Mouse (Mus musculus): ENCODE measurements around the gene Nrip1. TPM values are rescaled to one million over a fixed set of nuclear protein-coding genes. Genes with fewer than 3 reads are reported as not detected.

The Nrip1 gene
- total RNA-seq, 1 experiment = 11.8 TPM

GRCm38 (mm10) chr16:76332127-76332526 is 41.5 kb downstream of the Nrip1 start:
- in situ Hi-C loops (cut with MboI; ENCODE audit: low sequenced_read_pairs in 2 of 2, unreplicated experiment in 2 of 2) = no loop called here
- TF ChIP-seq HCFC1 (IDR thresholded peaks at IDR 0.05; ENCODE audit: borderline replicate concordance, insufficient read depth, low read length) = no peak
- TF ChIP-seq ZNF384 (IDR thresholded peaks at IDR 0.05; ENCODE audit: low read depth, low read length) = no peak
- TF ChIP-seq CHD2 (IDR thresholded peaks at IDR 0.05; ENCODE audit: low read depth, low read length) = no peak
- H3K4me1 ChIP-seq (ENCODE audit: control insufficient read depth in 2 of 2, insufficient read depth in 2 of 2, low read length in 2 of 2, poor library complexity in 1 of 2) = no peaks in the 10 kb centered on the region
- no peak overlapping the region for H3K27ac ChIP-seq (ENCODE audit: insufficient read depth, low read depth, low read length, poor library complexity, severe bottlenecking)
- H3K9ac ChIP-seq (ENCODE audit: insufficient read depth, low read depth, low read length, poor library complexity, severe bottlenecking) = no peak overlapping the region
- no peak for DNase-seq (ENCODE audit: low read depth, low spot score)
- H3K4me3 ChIP-seq (ENCODE audit: insufficient read depth in 1 of 2, low read depth in 1 of 2, low read length in 2 of 2, poor library complexity in 1 of 2, severe bottlenecking in 1 of 2) = no peak overlapping the region
- no peaks in the 10 kb centered on the region for H3K9me3 ChIP-seq (ENCODE audit: control insufficient read depth, insufficient read depth, low read depth, low read length)
- no peaks in the 10 kb centered on the region for H3K36me3 ChIP-seq (ENCODE audit: control insufficient read depth, insufficient read depth, low read length, poor library complexity, severe bottlenecking)

GRCm38 (mm10) chr16:76331231-76331630 is 42.4 kb downstream of the Nrip1 start:
- H3K9ac ChIP-seq (ENCODE audit: insufficient read depth, low read depth, low read length, poor library complexity, severe bottlenecking) = no peak overlapping the region
- in situ Hi-C loops (cut with MboI; ENCODE audit: low sequenced_read_pairs in 2 of 2, unreplicated experiment in 2 of 2) = no loop called here
- H3K36me3 ChIP-seq (ENCODE audit: control insufficient read depth, insufficient read depth, low read length, poor library complexity, severe bottlenecking) = no peaks in the 10 kb centered on the region
- TF ChIP-seq CHD2 (IDR thresholded peaks at IDR 0.05; ENCODE audit: low read depth, low read length) = no peak
- TF ChIP-seq ZNF384 (IDR thresholded peaks at IDR 0.05; ENCODE audit: low read depth, low read length) = no peak
- TF ChIP-seq ZC3H11A (IDR thresholded peaks at IDR 0.05; ENCODE audit: borderline replicate concordance, low read depth, low read length) = no peak
- no peak for TF ChIP-seq HCFC1 (IDR thresholded peaks at IDR 0.05; ENCODE audit: borderline replicate concordance, insufficient read depth, low read length)
- TF ChIP-seq MAFK (IDR thresholded peaks at IDR 0.05; ENCODE audit: insufficient read depth, low read depth, low read length) = no peak
- no peak overlapping the region for H3K4me3 ChIP-seq (ENCODE audit: insufficient read depth in 1 of 2, low read depth in 1 of 2, low read length in 2 of 2, poor library complexity in 1 of 2, severe bottlenecking in 1 of 2)
- DNase-seq (ENCODE audit: low read depth, low spot score) = no peak
- no peaks in the 10 kb centered on the region; a peak in 1 of 4 replicates for H3K4me1 ChIP-seq (ENCODE audit: control insufficient read depth in 2 of 2, insufficient read depth in 2 of 2, low read length in 2 of 2, poor library complexity in 1 of 2)
- no peak overlapping the region for H3K27ac ChIP-seq (ENCODE audit: insufficient read depth, low read depth, low read length, poor library complexity, severe bottlenecking)
- H3K9me3 ChIP-seq (ENCODE audit: control insufficient read depth, insufficient read depth, low read depth, low read length) = no peaks in the 10 kb centered on the region

- Histone ChIP-seq H3K9me3 (ENCODE audit: control insufficient read depth, insufficient read depth, low read depth, low read length) (no peaks in the 10 kb centered on the region), H3K9ac (ENCODE audit: insufficient read depth, low read depth, low read length, poor library complexity, severe bottlenecking) (no peak overlapping the region), H3K4me1 (ENCODE audit: control insufficient read depth in 2 of 2, insufficient read depth in 2 of 2, low read length in 2 of 2, poor library complexity in 1 of 2) (peaks cover 4 to 10% of the 10 kb centered on the region in 2 experiments; a peak in 3 of 4 replicates), H3K4me3 (ENCODE audit: insufficient read depth in 1 of 2, low read depth in 1 of 2, low read length in 2 of 2, poor library complexity in 1 of 2, severe bottlenecking in 1 of 2) (no peak overlapping the region), H3K27ac (ENCODE audit: insufficient read depth, low read depth, low read length, poor library complexity, severe bottlenecking) (no peak overlapping the region), H3K36me3 (ENCODE audit: control insufficient read depth, insufficient read depth, low read length, poor library complexity, severe bottlenecking) (no peaks in the 10 kb centered on the region; the same call in 1 of the 2 replicates)
- no peak for TF ChIP-seq HCFC1 (IDR thresholded peaks at IDR 0.05; ENCODE audit: borderline replicate concordance, insufficient read depth, low read length)
- no peak for TF ChIP-seq MAFK (IDR thresholded peaks at IDR 0.05; ENCODE audit: insufficient read depth, low read depth, low read length)
- TF ChIP-seq CHD2 (IDR thresholded peaks at IDR 0.05; ENCODE audit: low read depth, low read length) = no peak
- TF ChIP-seq ZC3H11A (IDR thresholded peaks at IDR 0.05; ENCODE audit: borderline replicate concordance, low read depth, low read length) = no peak
- TF ChIP-seq ZNF384 (IDR thresholded peaks at IDR 0.05; ENCODE audit: low read depth, low read length) = no peak
- DNase-seq (ENCODE audit: low read depth, low spot score) = no peak
- in situ Hi-C loops (cut with MboI; ENCODE audit: low sequenced_read_pairs in 2 of 2, unreplicated experiment in 2 of 2) = no loop called here
Measured at GRCm38 (mm10) chr16:76325315-76325710, 48.3 kb downstream of the Nrip1 start.

GRCm38 (mm10) chr16:76324411-76325314 is 49.0 kb downstream of the Nrip1 start:
- no peak overlapping the region for H3K27ac ChIP-seq (ENCODE audit: insufficient read depth, low read depth, low read length, poor library complexity, severe bottlenecking)
- H3K4me1 ChIP-seq (ENCODE audit: control insufficient read depth in 2 of 2, insufficient read depth in 2 of 2, low read length in 2 of 2, poor library complexity in 1 of 2) = peaks cover 6 to 13% of the 10 kb centered on the region in 2 experiments; a peak in 3 of 4 replicates
- no peak for DNase-seq (ENCODE audit: low read depth, low spot score)
- no peak overlapping the region for H3K9ac ChIP-seq (ENCODE audit: insufficient read depth, low read depth, low read length, poor library complexity, severe bottlenecking)
- TF ChIP-seq ZNF384 (IDR thresholded peaks at IDR 0.05; ENCODE audit: low read depth, low read length) (peak; percentile 82), HCFC1 (IDR thresholded peaks at IDR 0.05; ENCODE audit: borderline replicate concordance, insufficient read depth, low read length) (no peak)
- no peaks in the 10 kb centered on the region for H3K9me3 ChIP-seq (ENCODE audit: control insufficient read depth, insufficient read depth, low read depth, low read length)
- no peaks in the 10 kb centered on the region; the same call in 1 of the 2 replicates for H3K36me3 ChIP-seq (ENCODE audit: control insufficient read depth, insufficient read depth, low read length, poor library complexity, severe bottlenecking)
- H3K4me3 ChIP-seq (ENCODE audit: insufficient read depth in 1 of 2, low read depth in 1 of 2, low read length in 2 of 2, poor library complexity in 1 of 2, severe bottlenecking in 1 of 2) = no peak overlapping the region
- in situ Hi-C loops (cut with MboI; ENCODE audit: low sequenced_read_pairs in 2 of 2, unreplicated experiment in 2 of 2) = no loop called here
